Mouse (Mus musculus): ENCODE results near the gene Hoxc4.

- TF ChIP-seq POLR2A (IDR thresholded peaks at IDR 0.05; ENCODE audit: borderline replicate concordance, insufficient read depth, low read length) (no peak), CTCF (IDR thresholded peaks at IDR 0.05; ENCODE audit: borderline replicate concordance, insufficient read depth, low read depth, low read length) (no peak)
Measured at GRCm38 (mm10) chr15:103018636-103019035, at the start of gene Hoxc4.

All from cerebellum, adult 2 months (tissue).